Mouse (Mus musculus): ENCODE results near the gene Tubb2b.

- TF ChIP-seq CTCF (conservative IDR thresholded peaks at IDR 0.05; ENCODE audit: low read length) (no peak), NANOG (IDR thresholded peaks at IDR 0.05; ENCODE audit: borderline replicate concordance, low read length) (no peak), POU5F1 (IDR thresholded peaks at IDR 0.05; ENCODE audit: borderline replicate concordance, low read length) (no peak)
These were observed 26.5 kb upstream of the Tubb2b start for GRCm38 (mm10) chr13:34156840-34157185.
